20 mouse cellular contexts compared by ENCODE assay signal in genomic region chrX:167433950-167434349, GRCm38 (mm10). TPM values are rescaled to one million over a fixed set of nuclear protein-coding genes. Genes with fewer than 3 reads are reported as not detected.
DNase-seq lines count a peak whose midpoint lies in the region; ATAC-seq and TF ChIP-seq lines count a peak whose summit lies in the region.
"Had no signal": no experiment of that assay in that cellular context is flagged by ENCODE, and none has a peak within 500 bp of the region (broad histone marks: within the 10 kb centered on the region; RNA-seq: fewer than 3 reads in every experiment).

No protein-coding gene starts in this region.

- H3K9ac ChIP-seq in forebrain, embryonic 15.5 days (replicated peaks): no peak overlapping the region
- no peak overlapping the region for H3K9ac ChIP-seq in forebrain, embryonic 12.5 days
- H3K9ac ChIP-seq in liver, embryonic 11.5 days (ENCODE audit: low read depth, low read length): no peak overlapping the region
- H3K9ac ChIP-seq: hindbrain, embryonic 14.5 days had no signal

- H3K4me1 ChIP-seq in forebrain, embryonic 15.5 days: no peaks in the 10 kb centered on the region
- H3K4me1 ChIP-seq in forebrain, embryonic 12.5 days: no peaks in the 10 kb centered on the region
- no peaks in the 10 kb centered on the region for H3K4me1 ChIP-seq in liver, embryonic 11.5 days (replicated peaks; ENCODE audit: control insufficient read depth, insufficient read depth, low read length)
- H3K4me1 ChIP-seq: heart, embryonic 10.5 days had no signal

- H3K4me3 ChIP-seq in forebrain, embryonic 15.5 days: no peak overlapping the region
- H3K4me3 ChIP-seq in forebrain, embryonic 12.5 days (replicated peaks): no peak overlapping the region
- no peak overlapping the region for H3K4me3 ChIP-seq in liver, embryonic 11.5 days (ENCODE audit: low read depth, low read length)
- H3K4me3 ChIP-seq: heart, adult 2 months; heart, embryonic 10.5 days had no signal

- 49% methylated on average over 2 of the region's 2 CpGs for WGBS in forebrain, embryonic 15.5 days
- WGBS in forebrain, embryonic 12.5 days: 71% methylated on average over 2 of the region's 2 CpGs
- 60% methylated on average over 2 of the region's 2 CpGs for WGBS in liver, embryonic 11.5 days

- no peak for TF ChIP-seq CTCF in brain, embryonic 14.5 days (IDR thresholded peaks at IDR 0.05; ENCODE audit: borderline replicate concordance, extremely low read depth, insufficient read depth, insufficient read length)

- no peak for TF ChIP-seq POLR2A in brain, embryonic 14.5 days (IDR thresholded peaks at IDR 0.05; ENCODE audit: borderline replicate concordance, extremely low read depth, insufficient read depth, insufficient read length, poor library complexity, severe bottlenecking)

- no peaks in the 10 kb centered on the region for H3K36me3 ChIP-seq in forebrain, embryonic 15.5 days
- no peaks in the 10 kb centered on the region for H3K36me3 ChIP-seq in forebrain, embryonic 12.5 days (replicated peaks)
- no peaks in the 10 kb centered on the region for H3K36me3 ChIP-seq in liver, embryonic 11.5 days (ENCODE audit: control insufficient read depth, insufficient read depth, low read length)
- H3K36me3 ChIP-seq: heart, embryonic 10.5 days had no signal

- H3K27ac ChIP-seq in forebrain, embryonic 15.5 days (replicated peaks): no peak overlapping the region
- H3K27ac ChIP-seq in forebrain, embryonic 12.5 days: no peak overlapping the region
- no peak overlapping the region for H3K27ac ChIP-seq in liver, embryonic 11.5 days (ENCODE audit: low read depth, low read length)
- H3K27ac ChIP-seq: heart, adult 2 months; heart, embryonic 10.5 days; hindbrain, embryonic 14.5 days; hindbrain, postnatal 0 days had no signal

- no peaks in the 10 kb centered on the region for H3K9me3 ChIP-seq in forebrain, embryonic 15.5 days
- H3K9me3 ChIP-seq in forebrain, embryonic 12.5 days: no peaks in the 10 kb centered on the region
- no peaks in the 10 kb centered on the region for H3K9me3 ChIP-seq in liver, embryonic 11.5 days (ENCODE audit: control insufficient read depth, low read length)
- H3K9me3 ChIP-seq: heart, embryonic 10.5 days had no signal

- peak; percentile 64 for DNase-seq in brain, embryonic 14.5 days (ENCODE audit: low read depth)
- DNase-seq in brain, embryonic 18.5 days (ENCODE audit: low read depth, low spot score): peak; percentile 18
- DNase-seq in liver, embryonic 11.5 days (ENCODE audit: low spot score): no peak
- no peak for DNase-seq in heart, adult 11 months
- DNase-seq: adrenal gland, adult 2 months; adrenal gland, postnatal 14 days; cerebellum, adult 18-20 months; cerebellum, adult 9-10 months; cerebellum, postnatal 14 days; gastrocnemius, postnatal 25 days; heart, adult 2 months; kidney, adult 18-20 months had no signal

- ATAC-seq in forebrain, embryonic 15.5 days (replicated peaks): peak; percentile 82
- no peak for ATAC-seq in forebrain, embryonic 12.5 days (ENCODE audit: low FRiP score)
- no peak for ATAC-seq in liver, embryonic 11.5 days (replicated peaks; ENCODE audit: low FRiP score)
- ATAC-seq: CD4-positive, CD25-positive, alpha-beta regulatory T cell, adult 4 months; hindbrain, postnatal 0 days; inflammation-experienced regulatory T-cells, adult 6 months; intestine, embryonic 16.5 days had no signal

- no peaks in the 10 kb centered on the region for H3K27me3 ChIP-seq in forebrain, embryonic 15.5 days
- H3K27me3 ChIP-seq in forebrain, embryonic 12.5 days: peaks cover 10% of the 10 kb centered on the region; the same call in 1 of the 2 replicates
- no peaks in the 10 kb centered on the region for H3K27me3 ChIP-seq in liver, embryonic 11.5 days (replicated peaks; ENCODE audit: control insufficient read depth, insufficient read depth, low read length)

- H3K4me2 ChIP-seq in forebrain, embryonic 15.5 days (replicated peaks): no peak overlapping the region
- no peak overlapping the region for H3K4me2 ChIP-seq in forebrain, embryonic 12.5 days
- H3K4me2 ChIP-seq in liver, embryonic 11.5 days: no peak overlapping the region
- H3K4me2 ChIP-seq: hindbrain, embryonic 14.5 days had no signal

RNA-seq across cellular contexts. Expression of gene Prps2, which starts 51.4 kb away (rescaled TPM):
- polyA plus RNA-seq in forebrain, embryonic 15.5 days (2015; fragmentation: Nextera tagmentation; extraction: Ambion mirVana): 12.0 and 12.2 TPM in 2 replicates
- 17.4 and 18.2 TPM in 2 replicates for polyA plus RNA-seq in forebrain, embryonic 12.5 days (2016; fragmentation: Nextera tagmentation; extraction: Ambion mirVana)
- 6.4 and 9.1 TPM in 2 replicates for polyA plus RNA-seq in brain, embryonic 14.5 days (2012; rRNA removed)
- polyA plus RNA-seq in liver, embryonic 11.5 days (2014; fragmentation: Nextera tagmentation; extraction: Ambion mirVana): 25.2 and 25.9 TPM in 2 replicates

Comparison
In these comparisons a context has a peak if more than half of its experiments do, and no peak if none do; other contexts are left out.
1. DNase-seq: peak in brain, embryonic 14.5 days (single experiment) and brain, embryonic 18.5 days (single experiment); none in liver, embryonic 11.5 days (single experiment) and heart, adult 11 months (single experiment).